Mouse (Mus musculus) heart, embryonic 15.5 days (tissue): Measurements from ENCODE around the gene Ugt1a10. TPM values are rescaled to one million over a fixed set of nuclear protein-coding genes. Genes with fewer than 3 reads are reported as not detected.
"Not testable (repeated sequence)": the region's sequence is repeated elsewhere in the genome, so short reads cannot be mapped to it uniquely, and the experiment has no call there.

Experiments
- ATAC-seq: fragments of 200-750 bp; cut with Nextera tagmentation; replicated peaks from 2 replicates; pipeline ENCODE4 v1.8.0; 2017; ENCODE audit warnings: low read depth, moderate TSS enrichment; ENCODE audit not compliant: insufficient number of reproducible peaks, insufficient read depth, low FRiP score
- H3K27ac ChIP-seq: fragments of 300-500 bp; sonication (generic); 2 replicates; pipeline ENCODE4 v1.5.1; 2015; ENCODE audit warnings: mild to moderate bottlenecking, inconsistent platforms
- H3K27me3 ChIP-seq: fragments of 300-500 bp; sonication (generic); 2 replicates; pipeline ENCODE4 v1.6.1; 2015; ENCODE audit warnings: inconsistent platforms
- H3K36me3 ChIP-seq: fragments of 300-500 bp; sonication (generic); 2 replicates; pipeline ENCODE4 v1.6.1; 2015; ENCODE audit warnings: mild to moderate bottlenecking, inconsistent platforms
- H3K4me1 ChIP-seq: fragments of 300-500 bp; sonication (generic); replicated peaks from 2 replicates; pipeline ENCODE4 v1.6.1; 2015; ENCODE audit warnings: inconsistent platforms
- H3K4me2 ChIP-seq: fragments of 300-500 bp; sonication (generic); 2 replicates; pipeline ENCODE4 v1.6.1; 2015; ENCODE audit warnings: inconsistent platforms, mild to moderate bottlenecking, moderate library complexity
- H3K4me3 ChIP-seq: fragments of 300-500 bp; sonication (generic); 2 replicates; pipeline ENCODE4 v1.5.1; 2015; ENCODE audit warnings: mild to moderate bottlenecking, inconsistent platforms
- H3K9ac ChIP-seq: fragments of 300-500 bp; sonication (generic); 2 replicates; pipeline ENCODE4 v1.6.1; 2015; ENCODE audit warnings: mild to moderate bottlenecking, inconsistent platforms
- H3K9me3 ChIP-seq: fragments of 300-500 bp; sonication (generic); replicated peaks from 2 replicates; pipeline ENCODE4 v1.6.1; 2016; ENCODE audit warnings: inconsistent platforms
- WGBS: fragments of 180-500 bp; shearing (Covaris S2); methylation state at CpG from one replicate; pipeline ENCODE4 v1.1.7; 2015; ENCODE audit warnings: mixed read lengths; 5-methylcytosine and 5-hydroxymethylcytosine counted together
- polyA plus RNA-seq: library from polyadenylated mRNA; unstranded; fragments of >200 nt; fragmentation: Nextera tagmentation; extraction: Ambion mirVana; gene quantifications from 2 replicates; pipeline ENCODE4 v1.2.1, GENCODE M21; 2015

The Ugt1a10 gene
- polyA plus RNA-seq, 1 experiment from 2014 or later = not detected

DNA sequence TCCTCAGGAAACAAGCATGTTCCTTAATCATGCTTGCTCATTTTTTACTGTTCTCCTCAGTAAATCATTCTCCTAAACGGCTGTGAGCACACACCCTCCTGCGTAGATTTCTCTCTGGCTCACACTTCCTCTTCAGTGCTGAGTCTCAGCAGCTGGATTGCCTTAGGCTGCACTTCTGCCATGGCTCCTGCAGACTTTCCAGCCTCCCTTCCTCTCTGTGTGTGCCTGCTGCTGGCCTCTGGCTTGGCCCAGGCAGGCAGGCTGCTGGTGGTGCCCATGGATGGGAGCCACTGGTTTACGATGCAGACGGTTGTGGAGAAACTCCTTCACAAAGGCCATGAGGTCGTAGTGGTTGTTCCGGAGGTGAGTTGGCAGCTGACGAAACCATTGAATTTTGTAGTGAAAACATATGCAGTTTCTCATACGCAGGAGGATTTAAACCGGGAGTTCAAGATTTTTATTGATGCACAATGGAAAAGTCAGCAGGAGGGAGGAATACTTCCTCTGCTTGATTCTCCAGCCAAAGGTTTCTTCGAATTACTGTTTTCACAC, 39.8 kb downstream of the Ugt1a10 start, which contains the start of gene Ugt1a7c:
Gene Ugt1a7c, plus strand, starts transcription at position 122 of the 552 bp plus-strand sequence.
- Histone ChIP-seq H3K27me3 (no peaks in the 10 kb centered on the region), H3K27ac (peak within 1 kb of the TSS; percentile 52), H3K4me2 (0 out of 2 replicates have a peak within 1 kb of the TSS, but pooled peaks have one; percentile 25), H3K9me3 (no peaks in the 10 kb centered on the region), H3K9ac (no peak within 1 kb of the TSS), H3K36me3 (no peaks in the 10 kb centered on the region), H3K4me1 (0 out of 2 replicates have a peak, but pooled peaks cover 4% of the 10 kb centered on the region), H3K4me3 (0 out of 2 replicates have a peak within 1 kb of the TSS, but pooled peaks have one; percentile 3)
- ATAC-seq = 0 out of 2 replicates have a peak, but pooled peaks have one; percentile 43
- 51% methylated on average over 10 of the region's 10 CpGs for WGBS

- not testable (repeated sequence) for H3K4me2 ChIP-seq, H3K4me1 ChIP-seq, H3K27me3 ChIP-seq, H3K9ac ChIP-seq, H3K4me3 ChIP-seq, H3K9me3 ChIP-seq, ATAC-seq, H3K27ac ChIP-seq, H3K36me3 ChIP-seq
- WGBS = 75% methylated on average over 3 of the region's 3 CpGs
Observed at GRCm38 (mm10) chr1:88098546-88098945, 43.4 kb downstream of the Ugt1a10 start.

DNA sequence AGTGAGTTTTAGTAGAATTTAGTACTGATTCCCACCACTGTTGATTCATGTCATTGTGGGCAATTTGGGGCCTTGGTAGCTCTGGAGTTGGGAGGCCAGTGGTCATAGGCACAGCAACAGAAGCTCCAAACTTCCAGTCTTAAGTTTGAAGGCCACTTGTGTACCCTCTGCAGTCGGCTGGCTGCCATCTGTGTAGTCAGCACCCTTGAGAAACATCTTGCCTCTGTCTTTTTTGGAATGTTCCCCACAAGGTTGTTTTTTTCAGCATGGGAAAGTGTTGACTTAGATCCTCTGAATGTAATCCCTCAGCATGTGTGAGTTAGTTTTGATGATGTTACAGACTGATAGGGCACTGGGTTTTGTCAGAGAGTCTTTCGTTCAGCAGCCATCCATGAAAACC, 44.5 kb downstream of the Ugt1a10 start:
- not testable (repeated sequence) for ATAC-seq
- WGBS = 68% methylated on average over 2 of the region's 2 CpGs

DNA sequence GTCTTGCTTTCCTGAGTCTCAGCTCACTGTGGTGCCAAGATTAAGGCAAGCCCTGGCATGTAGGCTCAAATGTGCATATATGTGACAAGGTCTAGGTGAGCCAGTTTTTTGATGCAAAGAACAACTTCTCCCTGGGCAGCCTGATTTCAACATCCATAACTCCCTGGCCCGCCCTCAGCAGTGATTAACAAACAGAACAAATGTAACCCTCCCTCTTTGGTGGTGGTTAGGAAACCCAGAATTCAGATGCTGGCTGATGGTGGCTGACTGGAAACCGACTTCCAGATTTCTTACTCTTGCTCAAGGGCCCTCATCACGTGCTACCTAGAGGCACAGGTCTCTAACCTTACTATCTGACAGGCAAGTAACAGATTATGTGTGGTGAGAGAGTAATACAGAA, 47.8 kb downstream of the Ugt1a10 start, which contains the start of gene Ugt1a6b:
Gene Ugt1a6b, plus strand, starts transcription at position 234 of the 400 bp plus-strand sequence.
- H3K27me3 ChIP-seq, ATAC-seq, H3K27ac ChIP-seq, H3K4me3 ChIP-seq, H3K9ac ChIP-seq, H3K4me1 ChIP-seq, H3K4me2 ChIP-seq, H3K36me3 ChIP-seq, H3K9me3 ChIP-seq: not testable (repeated sequence)
- 58% methylated on average over 3 of the region's 3 CpGs for WGBS

More for the DNA sequence above, 44.5 kb downstream of the Ugt1a10 start:
- H3K9ac ChIP-seq, H3K4me2 ChIP-seq, H3K4me3 ChIP-seq, H3K4me1 ChIP-seq, H3K36me3 ChIP-seq, H3K27me3 ChIP-seq, H3K27ac ChIP-seq, H3K9me3 ChIP-seq: not testable (repeated sequence)

DNA sequence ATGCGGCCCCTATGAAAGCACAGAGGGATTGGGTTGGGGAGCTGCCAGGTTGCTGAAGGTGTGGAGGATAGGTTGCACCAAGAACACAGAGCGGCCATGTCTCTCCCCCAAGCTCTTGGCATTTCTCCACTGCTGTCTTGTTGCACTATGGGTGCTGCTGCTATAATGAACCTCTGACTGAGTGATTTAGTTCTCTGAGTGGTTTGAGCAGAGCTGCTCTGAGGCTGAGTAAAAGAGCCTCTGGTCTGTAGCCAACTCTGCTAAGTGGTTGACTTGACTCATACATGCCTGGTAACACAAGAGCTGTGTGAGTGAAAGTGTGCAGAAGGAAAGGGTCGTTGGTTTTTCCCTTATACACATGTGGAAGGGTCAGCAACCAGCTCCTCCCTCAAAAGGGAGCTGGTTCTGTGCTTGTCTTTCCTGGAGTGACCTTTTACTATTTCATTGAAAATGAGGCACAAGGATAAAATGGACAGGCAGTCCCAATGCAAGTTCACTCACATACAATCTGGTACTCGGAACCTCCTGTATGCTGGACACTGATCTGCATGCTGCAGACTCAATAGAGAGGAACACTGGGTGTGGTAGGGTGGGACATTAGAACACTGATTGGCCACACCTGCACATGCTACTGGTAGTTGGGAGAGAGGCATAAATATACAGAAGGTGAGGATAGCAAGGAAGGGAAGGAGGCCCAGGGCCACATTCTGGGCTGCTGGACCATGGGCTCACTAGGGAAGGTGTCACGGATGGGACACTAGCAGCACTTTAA, 48.7 kb downstream of the Ugt1a10 start:
- not testable (repeated sequence) for H3K4me1 ChIP-seq, H3K9ac ChIP-seq, H3K4me2 ChIP-seq, H3K27ac ChIP-seq, H3K36me3 ChIP-seq, H3K4me3 ChIP-seq, H3K9me3 ChIP-seq, H3K27me3 ChIP-seq, ATAC-seq
- 64% methylated on average over 4 of the region's 5 CpGs for WGBS

DNA sequence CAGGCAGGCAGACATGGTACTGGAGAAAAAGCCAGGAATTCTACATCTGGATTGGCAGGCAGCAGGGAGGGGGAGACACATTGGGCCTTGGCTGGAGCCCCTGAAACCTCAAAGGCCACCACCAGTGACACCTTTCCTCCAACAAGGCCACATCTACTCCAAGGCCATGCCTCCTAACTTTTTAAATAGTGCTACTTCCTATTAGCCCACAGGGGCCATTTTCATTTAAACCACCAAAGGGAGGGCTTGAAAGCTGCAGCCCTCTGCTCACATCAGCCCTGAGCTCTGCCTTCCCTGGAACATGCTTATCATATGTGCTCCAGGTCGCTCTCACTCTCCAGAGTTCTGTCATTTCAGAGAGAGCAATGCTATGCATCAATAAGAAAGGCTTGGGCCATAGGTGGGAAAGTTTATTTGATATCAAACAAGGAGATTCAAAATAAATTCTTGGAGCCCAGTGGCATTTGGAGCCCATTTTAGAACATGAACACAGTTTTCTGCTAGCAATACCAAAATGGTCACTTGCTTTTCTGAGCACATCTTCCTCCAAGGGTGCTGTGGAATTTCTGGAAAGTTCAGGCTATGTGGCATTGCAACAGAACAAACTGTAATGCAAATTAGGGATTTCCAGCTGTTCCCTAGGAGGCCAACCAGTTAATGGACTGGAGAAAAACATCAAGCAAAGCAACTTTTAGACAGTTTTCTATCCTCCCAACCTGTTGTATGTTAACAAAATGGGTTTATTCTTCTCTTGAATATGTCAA, 49.7 kb downstream of the Ugt1a10 start:
- Histone ChIP-seq H3K9ac (no peak overlapping the region), H3K9me3 (no peaks in the 10 kb centered on the region), H3K36me3 (no peaks in the 10 kb centered on the region), H3K27me3 (no peaks in the 10 kb centered on the region), H3K4me1 (no peaks in the 10 kb centered on the region), H3K4me2 (no peak overlapping the region), H3K4me3 (no peak overlapping the region), H3K27ac (no peak overlapping the region)
- WGBS = 85% methylated on average over 1 of the region's 1 CpGs
- no peak for ATAC-seq

DNA sequence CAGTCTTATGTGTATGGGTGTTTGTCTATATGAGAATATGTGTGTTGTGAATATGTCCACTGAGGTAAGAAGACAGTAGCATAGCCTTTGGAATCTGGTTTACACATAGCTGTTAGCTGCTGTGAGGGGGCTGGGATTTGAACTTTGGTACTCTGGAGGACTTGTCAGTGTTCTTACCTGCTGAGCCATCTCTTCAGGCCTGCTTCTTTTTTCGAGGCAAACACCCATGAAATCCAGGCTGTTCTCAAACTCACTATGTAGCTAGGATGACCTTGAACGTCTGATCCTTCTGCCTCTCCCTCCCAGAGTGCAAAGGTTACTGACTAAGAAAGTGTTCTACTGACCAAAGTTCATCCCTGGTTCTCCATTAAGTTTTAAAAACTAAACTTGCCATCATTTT, 50.5 kb downstream of the Ugt1a10 start:
- Histone ChIP-seq H3K4me1 (no peaks in the 10 kb centered on the region), H3K36me3 (no peaks in the 10 kb centered on the region), H3K27ac (no peak overlapping the region), H3K27me3 (no peaks in the 10 kb centered on the region), H3K9me3 (no peaks in the 10 kb centered on the region), H3K4me3 (no peak overlapping the region), H3K9ac (no peak overlapping the region), H3K4me2 (no peak overlapping the region)
- no peak for ATAC-seq
- 48% methylated on average over 2 of the region's 2 CpGs for WGBS

DNA sequence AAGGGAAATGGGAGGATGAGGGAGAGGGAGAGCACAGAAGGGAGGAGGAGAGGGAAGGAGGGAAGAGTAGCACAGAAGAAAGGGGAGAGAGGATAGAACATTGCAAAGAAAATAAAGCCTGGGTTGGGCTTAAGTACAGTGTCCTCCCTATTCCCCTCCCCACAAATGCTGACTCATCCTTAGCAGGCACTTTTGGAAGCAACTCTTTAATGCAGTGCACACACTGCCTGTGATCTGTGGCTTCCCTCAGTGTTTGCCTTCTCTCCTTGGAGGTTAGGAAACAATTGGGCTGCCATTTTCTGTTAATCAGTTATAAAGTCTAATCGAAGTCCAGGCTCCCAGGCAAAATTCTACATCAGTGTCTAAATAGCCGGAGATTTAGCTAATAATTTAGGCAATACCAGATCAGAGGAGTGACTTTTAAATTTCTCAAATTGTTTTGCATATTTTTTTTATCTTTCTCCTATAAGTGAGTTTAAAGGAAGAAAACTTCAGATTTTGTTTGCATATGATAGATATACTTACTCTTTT, 53.9 kb downstream of the Ugt1a10 start:
- not testable (repeated sequence) for H3K27me3 ChIP-seq, H3K36me3 ChIP-seq, H3K4me2 ChIP-seq, H3K9me3 ChIP-seq, H3K4me3 ChIP-seq, H3K27ac ChIP-seq, H3K4me1 ChIP-seq, ATAC-seq, H3K9ac ChIP-seq
- 83% methylated on average over 2 of the region's 2 CpGs for WGBS

DNA sequence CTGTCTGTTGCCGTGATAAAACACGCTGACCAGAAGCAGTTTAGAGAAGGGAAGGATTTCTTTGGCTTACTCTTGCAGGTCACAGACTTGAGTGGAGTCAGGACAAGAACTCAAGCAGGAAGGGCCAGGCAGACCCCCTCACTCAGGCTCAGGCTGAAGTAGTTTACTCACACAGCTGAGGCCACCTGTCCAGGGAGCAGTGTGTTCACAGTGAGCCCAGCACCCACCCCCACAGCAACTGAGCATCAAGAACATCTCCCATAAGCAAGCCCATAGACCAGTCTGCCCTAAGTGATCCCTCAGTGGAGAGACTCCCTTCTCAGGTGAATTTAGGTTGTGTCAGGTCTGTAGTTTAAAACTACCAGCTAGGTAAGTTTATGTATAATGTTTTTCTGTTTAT, 54.4 kb downstream of the Ugt1a10 start:
- ATAC-seq, H3K4me3 ChIP-seq, H3K27me3 ChIP-seq, H3K27ac ChIP-seq, H3K4me1 ChIP-seq, H3K9me3 ChIP-seq, H3K4me2 ChIP-seq, H3K9ac ChIP-seq, H3K36me3 ChIP-seq: not testable (repeated sequence)
- 74% methylated on average over 2 of the region's 2 CpGs for WGBS

- H3K4me2 ChIP-seq, H3K27ac ChIP-seq, H3K9me3 ChIP-seq, H3K4me1 ChIP-seq, H3K9ac ChIP-seq, ATAC-seq, H3K36me3 ChIP-seq, H3K4me3 ChIP-seq, H3K27me3 ChIP-seq: not testable (repeated sequence)
- WGBS = 87% methylated on average over 6 of the region's 6 CpGs
Observed at GRCm38 (mm10) chr1:88112769-88113168, 57.6 kb downstream of the Ugt1a10 start.

GRCm38 (mm10) chr1:88120550-88120949, 65.4 kb downstream of the Ugt1a10 start:
- H3K4me2 ChIP-seq, H3K4me1 ChIP-seq, H3K36me3 ChIP-seq, H3K27ac ChIP-seq, ATAC-seq, H3K9me3 ChIP-seq, H3K27me3 ChIP-seq, H3K4me3 ChIP-seq, H3K9ac ChIP-seq: not testable (repeated sequence)
- WGBS = 8% methylated on average over 4 of the region's 4 CpGs
